Mouse (Mus musculus) ovary, adult 10 weeks (tissue): Measurements from ENCODE around the gene Heatr1. TPM values are rescaled to one million over a fixed set of nuclear protein-coding genes. Genes with fewer than 3 reads are reported as not detected.

Experiments used
- polyA plus RNA-seq: library from polyadenylated mRNA; stranded (reverse); fragments of 350-450 nt; fragmentation: Illumina TruSeq; extraction: RNeasy Lipid Tissue Mini Kit (QIAGEN cat#74804); gene quantifications from one replicate; pipeline ENCODE4 v1.2.3, GENCODE M21; 2014

The Heatr1 gene
- polyA plus RNA-seq = 18.1 TPM

GRCm38 (mm10) chr13:12394609-12395505, at the start of gene Heatr1:
Gene Heatr1 (plus strand): TSS chr13:12395027.

GRCm38 (mm10) chr13:12464844-12465243, 70.0 kb downstream of the Heatr1 start, which contains the start of gene Lgals8:
Gene Lgals8 (minus strand): TSS chr13:12464944.

Other genes with a start within 250 kb of the Heatr1 start
- 40.4 TPM for gene Mtr, start 136.9 kb upstream of the Heatr1 start, polyA plus RNA-seq
- not detected for gene Actn2, start 54.3 kb upstream of the Heatr1 start, polyA plus RNA-seq
- gene Lgals8, start 69.9 kb downstream of the Heatr1 start, polyA plus RNA-seq = 69.9 TPM
- 0.09 TPM for gene Edaradd, start 125.4 kb downstream of the Heatr1 start, polyA plus RNA-seq
- gene Ero1lb, start 170.8 kb downstream of the Heatr1 start, polyA plus RNA-seq = 63.0 TPM